Mouse (Mus musculus): Measurements from ENCODE around the gene Cplx3. TPM values are rescaled to one million over a fixed set of nuclear protein-coding genes. Genes with fewer than 3 reads are reported as not detected.

Gene Cplx3
- polyA plus RNA-seq, 1 experiment from 2014 or later: not detected

DNA sequence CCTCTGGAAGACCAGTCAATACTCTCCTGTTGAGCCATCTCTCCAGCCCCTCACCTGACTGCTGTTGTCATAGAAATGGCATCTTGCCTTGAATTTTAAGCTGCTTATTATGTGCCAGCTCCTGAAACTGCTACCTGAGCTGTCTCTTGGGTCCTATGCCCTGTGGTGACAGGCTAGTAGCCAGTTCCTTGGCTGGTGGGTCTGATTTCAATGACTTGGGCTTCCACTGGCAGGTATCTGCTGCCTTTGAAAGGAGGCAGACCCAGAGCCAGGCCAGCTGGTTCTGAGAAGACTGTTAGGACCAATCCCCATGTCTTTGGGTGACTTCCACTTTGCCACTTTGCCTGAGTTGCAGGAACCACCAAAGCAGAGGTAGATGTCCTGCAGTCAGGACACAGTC, 31.7 kb downstream of the Cplx3 start:
- peaks cover 52% of the 10 kb centered on the region for H3K36me3 ChIP-seq
- no peaks in the 10 kb centered on the region for H3K27me3 ChIP-seq (replicated peaks)
- peaks cover 2% of the 10 kb centered on the region; the same call in 1 of the 2 replicates for H3K4me1 ChIP-seq
- no peak overlapping the region for H3K27ac ChIP-seq (replicated peaks)
- H3K4me3 ChIP-seq: no peak overlapping the region
- no peak for ATAC-seq (ENCODE audit: extremely low read depth, insufficient number of reproducible peaks, low FRiP score, low TSS enrichment)
- no peak overlapping the region for H3K4me2 ChIP-seq
- H3K9ac ChIP-seq: no peak overlapping the region
- H3K9me3 ChIP-seq: no peaks in the 10 kb centered on the region

DNA sequence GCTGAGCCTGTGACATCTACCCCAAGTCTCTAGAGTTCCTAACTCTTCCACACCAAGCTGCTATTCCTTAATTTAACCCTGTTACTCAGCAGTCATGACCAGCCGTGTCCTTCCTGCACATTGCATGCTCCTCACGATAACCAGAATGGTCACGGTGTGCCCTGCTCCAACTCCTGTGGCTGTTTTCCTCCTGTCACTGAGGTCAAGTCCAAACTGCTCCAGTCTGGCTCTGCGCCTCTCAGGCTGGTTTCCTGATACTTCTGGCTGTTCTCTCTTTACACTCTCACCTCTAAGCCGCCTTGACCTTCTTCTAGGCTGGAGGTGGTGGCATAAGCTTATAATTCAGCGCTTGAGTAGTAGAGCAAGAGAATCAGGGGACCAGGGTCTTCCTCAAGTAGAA, 37.6 kb downstream of the Cplx3 start:
- H3K4me3 ChIP-seq: no peak overlapping the region
- no peak overlapping the region for H3K9ac ChIP-seq
- no peak for ATAC-seq (ENCODE audit: extremely low read depth, insufficient number of reproducible peaks, low FRiP score, low TSS enrichment)
- peaks cover 21% of the 10 kb centered on the region for H3K4me1 ChIP-seq
- peaks cover 43% of the 10 kb centered on the region for H3K36me3 ChIP-seq
- H3K27ac ChIP-seq (replicated peaks): peak overlapping the region; percentile 53
- no peaks in the 10 kb centered on the region for H3K9me3 ChIP-seq
- no peak overlapping the region for H3K4me2 ChIP-seq
- H3K27me3 ChIP-seq (replicated peaks): no peaks in the 10 kb centered on the region
- WGBS: 73% methylated on average over 6 of the region's 6 CpGs

DNA sequence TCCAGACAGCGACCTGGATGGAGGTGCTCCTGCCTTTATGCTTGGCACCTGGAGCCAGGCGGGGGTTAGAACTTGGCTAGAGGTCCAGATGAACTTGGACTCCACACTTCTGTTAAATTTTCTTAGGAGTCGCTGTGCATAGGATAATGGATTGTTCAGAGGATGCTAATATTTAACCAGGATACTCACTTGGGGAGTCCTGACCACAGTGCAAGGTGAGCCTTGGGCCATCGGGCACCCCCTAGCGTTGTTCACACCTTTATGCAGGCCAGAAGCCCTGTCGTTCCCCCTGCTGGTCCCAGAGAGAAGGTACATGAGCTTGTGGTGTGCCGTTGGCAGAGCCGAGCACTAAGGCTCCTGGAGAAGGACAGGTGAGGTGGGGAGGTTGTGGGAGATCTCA, 39.2 kb downstream of the Cplx3 start:
- Histone ChIP-seq H3K27ac (replicated peaks) (no peak overlapping the region), H3K4me1 (peaks cover 37% of the 10 kb centered on the region), H3K9me3 (no peaks in the 10 kb centered on the region), H3K27me3 (replicated peaks) (no peaks in the 10 kb centered on the region), H3K4me2 (no peak overlapping the region), H3K9ac (no peak overlapping the region), H3K4me3 (no peak overlapping the region), H3K36me3 (peaks cover 37% of the 10 kb centered on the region)
- WGBS: 53% methylated on average over 8 of the region's 8 CpGs
- ATAC-seq (ENCODE audit: extremely low read depth, insufficient number of reproducible peaks, low FRiP score, low TSS enrichment): no peak

DNA sequence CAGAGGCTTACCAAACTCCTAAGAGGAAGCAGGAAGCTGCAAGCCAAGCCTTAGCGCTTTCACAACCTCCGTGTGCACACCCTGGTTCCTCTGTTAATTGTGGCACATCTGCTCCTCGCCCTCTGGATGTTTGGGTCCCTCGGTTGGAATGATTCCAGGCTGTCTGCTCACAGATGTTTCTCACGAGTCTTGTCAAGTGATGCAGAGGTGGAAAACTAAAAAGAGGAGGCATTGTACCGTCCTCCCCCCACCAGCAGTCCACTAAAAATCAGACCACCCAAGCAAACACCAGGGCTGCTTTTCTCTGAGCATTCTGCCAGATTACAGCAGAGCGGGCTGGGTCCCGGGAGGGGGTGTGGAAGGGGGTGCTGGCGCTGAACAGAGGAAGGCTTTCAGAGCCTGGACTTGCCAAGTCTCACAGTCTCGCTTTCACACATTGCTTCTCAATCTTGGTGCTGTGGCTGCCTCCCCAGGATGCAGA, 40.3 kb downstream of the Cplx3 start:
- Histone ChIP-seq H3K4me3 (no peak overlapping the region), H3K4me2 (peak overlapping the region; percentile 27), H3K27ac (replicated peaks) (0 out of 2 replicates have a peak overlapping the region, but pooled peaks have one; percentile 14), H3K4me1 (peaks cover 44% of the 10 kb centered on the region), H3K9me3 (no peaks in the 10 kb centered on the region), H3K9ac (peak overlapping the region; percentile 62), H3K27me3 (replicated peaks) (no peaks in the 10 kb centered on the region), H3K36me3 (peaks cover 28% of the 10 kb centered on the region)
- WGBS: 32% methylated on average over 10 of the region's 10 CpGs
- no peak for ATAC-seq (ENCODE audit: extremely low read depth, insufficient number of reproducible peaks, low FRiP score, low TSS enrichment)

DNA sequence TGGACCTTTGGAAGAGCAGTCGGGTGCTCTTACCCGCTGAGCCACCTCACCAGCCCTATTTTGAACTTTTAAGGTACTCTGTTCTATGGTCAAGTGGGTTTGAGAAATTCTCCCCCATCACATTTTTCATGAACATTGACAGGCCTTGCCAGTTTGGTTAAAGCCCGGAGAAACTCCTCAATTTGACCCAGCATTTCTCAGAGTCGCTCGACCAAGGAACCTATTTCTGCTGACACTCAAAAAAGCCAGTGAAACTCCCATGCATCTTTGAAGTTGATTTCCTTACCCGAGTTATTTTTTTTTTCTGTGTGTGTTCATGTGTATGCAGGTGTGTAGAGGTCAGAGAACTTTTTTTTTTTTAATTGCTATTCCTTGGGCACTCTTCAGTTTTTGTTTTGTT, 41.5 kb downstream of the Cplx3 start:
- Histone ChIP-seq H3K36me3 (peaks cover 16% of the 10 kb centered on the region), H3K27me3 (replicated peaks) (no peaks in the 10 kb centered on the region), H3K4me2 (no peak overlapping the region), H3K27ac (replicated peaks) (no peak overlapping the region), H3K9ac (no peak overlapping the region), H3K4me3 (no peak overlapping the region), H3K4me1 (peaks cover 49% of the 10 kb centered on the region), H3K9me3 (no peaks in the 10 kb centered on the region)
- no peak for ATAC-seq (ENCODE audit: extremely low read depth, insufficient number of reproducible peaks, low FRiP score, low TSS enrichment)
- WGBS: 87% methylated on average over 6 of the region's 6 CpGs

DNA sequence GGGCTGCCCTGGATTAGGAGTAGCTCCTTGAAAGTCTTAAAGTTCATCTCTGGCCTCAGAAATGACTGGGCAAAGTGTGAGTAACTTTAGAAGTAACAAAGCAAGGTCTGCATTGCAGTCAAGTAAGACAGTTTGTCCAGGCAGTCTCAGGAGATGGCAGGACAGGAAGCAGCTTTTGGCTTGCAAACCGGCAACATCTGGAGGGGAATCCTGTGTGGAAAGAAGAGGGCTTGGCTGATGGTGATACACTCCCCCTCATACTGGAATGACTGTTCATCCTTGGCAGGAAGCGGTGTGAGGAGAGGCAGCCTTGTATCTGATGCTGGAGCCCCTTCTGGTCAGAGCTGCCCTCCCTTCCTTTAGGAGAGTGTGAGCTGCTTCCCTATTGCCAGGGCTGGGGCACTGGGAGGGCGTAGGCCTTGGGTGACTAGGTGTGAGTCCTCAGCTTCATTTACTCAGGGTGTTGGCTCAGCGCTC, 43.1 kb downstream of the Cplx3 start:
- Histone ChIP-seq H3K36me3 (no peaks in the 10 kb centered on the region), H3K9ac (peak overlapping the region; percentile 65), H3K27me3 (replicated peaks) (no peaks in the 10 kb centered on the region), H3K4me2 (peak overlapping the region; percentile 94), H3K27ac (replicated peaks) (peak overlapping the region; percentile 61), H3K4me1 (peaks cover 49% of the 10 kb centered on the region), H3K4me3 (no peak overlapping the region), H3K9me3 (no peaks in the 10 kb centered on the region)
- ATAC-seq (ENCODE audit: extremely low read depth, insufficient number of reproducible peaks, low FRiP score, low TSS enrichment): no peak
- 52% methylated on average over 4 of the region's 4 CpGs for WGBS

DNA sequence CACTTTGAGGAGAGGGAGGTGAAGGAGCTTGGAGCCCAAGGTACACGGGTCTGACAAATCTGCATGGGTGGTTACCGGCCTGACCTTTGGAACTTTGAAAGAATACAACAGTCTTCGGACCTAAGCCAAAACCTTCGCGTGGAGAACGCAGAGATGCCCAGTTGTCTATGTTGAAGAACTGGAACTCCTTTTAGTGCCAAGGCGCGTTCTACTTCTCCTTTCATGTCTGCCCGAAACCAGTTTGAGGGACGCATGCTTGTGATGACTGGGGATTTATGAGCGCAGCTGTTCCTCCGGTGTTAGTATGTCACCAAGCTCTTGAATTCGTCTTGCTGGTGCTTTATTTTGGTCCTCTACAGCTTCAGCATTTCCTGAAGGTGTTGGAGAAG, 44.4 kb downstream of the Cplx3 start:
- no peak for ATAC-seq (ENCODE audit: extremely low read depth, insufficient number of reproducible peaks, low FRiP score, low TSS enrichment)
- H3K9ac ChIP-seq: peak overlapping the region; percentile 88
- 79% methylated on average over 13 of the region's 13 CpGs for WGBS
- H3K4me3 ChIP-seq: peak overlapping the region; percentile 80
- H3K27me3 ChIP-seq (replicated peaks): no peaks in the 10 kb centered on the region
- H3K4me2 ChIP-seq: peak overlapping the region; percentile 94
- peaks cover 45% of the 10 kb centered on the region for H3K4me1 ChIP-seq
- no peaks in the 10 kb centered on the region for H3K9me3 ChIP-seq
- H3K36me3 ChIP-seq: no peaks in the 10 kb centered on the region
- H3K27ac ChIP-seq (replicated peaks): 0 out of 2 replicates have a peak overlapping the region, but pooled peaks have one; percentile 15

DNA sequence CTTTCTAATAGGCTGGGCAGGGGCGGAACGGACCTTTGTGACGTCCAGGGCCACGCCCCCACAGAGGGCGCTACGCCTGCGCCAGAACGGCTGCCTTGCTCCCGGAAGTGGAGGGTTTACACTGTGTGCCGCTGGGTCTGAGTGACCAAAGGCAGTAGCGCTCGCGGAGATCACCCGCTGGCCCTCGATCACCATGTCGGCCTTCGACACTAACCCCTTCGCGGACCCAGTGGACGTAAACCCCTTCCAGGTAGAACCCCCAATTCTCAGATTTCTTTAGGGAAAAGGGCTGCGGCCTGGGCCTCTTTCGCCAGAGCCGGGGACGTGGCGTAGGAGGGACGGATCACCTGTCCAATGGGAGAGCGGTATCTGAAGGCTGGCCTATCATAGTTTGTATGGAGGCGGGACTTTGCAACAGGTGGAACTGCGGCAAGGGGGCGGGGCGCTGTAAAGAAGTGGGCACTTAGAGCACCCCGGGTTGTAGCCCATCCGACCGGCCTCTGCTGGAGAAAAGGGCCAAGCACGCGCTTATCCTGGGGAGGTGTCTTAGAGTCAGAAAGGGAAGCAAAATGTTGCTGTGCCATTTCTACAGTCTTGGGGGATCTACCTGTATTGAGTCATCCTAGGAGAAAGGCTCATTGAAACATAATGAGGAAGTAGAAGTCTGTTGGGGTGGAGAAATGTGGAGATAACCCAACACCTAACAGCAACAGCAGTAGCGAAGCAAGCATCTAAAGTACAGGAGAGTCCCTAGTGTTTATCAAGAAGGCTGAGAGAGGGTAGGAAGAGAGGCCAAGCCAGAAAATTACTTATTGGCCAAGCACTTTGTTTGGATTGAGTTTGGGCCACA, 45.0 kb downstream of the Cplx3 start, which contains the start of gene Scamp2:
Scamp2 (plus strand) TSS at position 83 of the 850 bp plus-strand sequence.
- WGBS: 1% methylated on average over 37 of the region's 37 CpGs
- no peaks in the 10 kb centered on the region for H3K27me3 ChIP-seq (replicated peaks)
- H3K9ac ChIP-seq: peak within 1 kb of the TSS; percentile 88
- H3K4me2 ChIP-seq: peak within 1 kb of the TSS; percentile 94
- ATAC-seq (ENCODE audit: extremely low read depth, insufficient number of reproducible peaks, low FRiP score, low TSS enrichment): peak; percentile 98
- H3K4me1 ChIP-seq: peaks cover 42% of the 10 kb centered on the region
- H3K4me3 ChIP-seq: peak within 1 kb of the TSS; percentile 80
- H3K36me3 ChIP-seq: no peaks in the 10 kb centered on the region
- peak within 1 kb of the TSS; percentile 74 for H3K27ac ChIP-seq (replicated peaks)
- H3K9me3 ChIP-seq: no peaks in the 10 kb centered on the region

DNA sequence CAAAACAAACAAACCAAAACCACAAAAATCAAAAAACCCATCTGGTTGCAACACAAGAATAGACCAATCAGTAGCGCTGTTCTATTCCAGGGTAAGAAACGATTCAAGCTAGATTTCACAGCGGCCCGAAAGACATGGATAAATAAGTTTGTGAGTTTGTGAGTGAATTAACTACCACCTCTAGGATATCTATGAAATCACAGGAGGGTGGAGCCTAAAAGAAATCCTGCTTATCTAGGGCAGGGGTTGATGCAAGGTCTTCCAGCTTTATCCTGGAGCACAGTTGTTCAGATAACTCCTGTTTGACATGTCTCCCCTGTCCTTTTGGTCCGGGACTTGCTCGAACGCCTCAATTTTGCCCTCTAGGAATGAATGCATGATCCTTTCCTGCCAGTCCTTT, 45.8 kb downstream of the Cplx3 start:
- H3K36me3 ChIP-seq: no peaks in the 10 kb centered on the region
- no peak for ATAC-seq (ENCODE audit: extremely low read depth, insufficient number of reproducible peaks, low FRiP score, low TSS enrichment)
- H3K4me3 ChIP-seq: peak overlapping the region; percentile 80
- peak overlapping the region; percentile 94 for H3K4me2 ChIP-seq
- H3K9ac ChIP-seq: peak overlapping the region; percentile 88
- H3K4me1 ChIP-seq: peaks cover 33% of the 10 kb centered on the region
- 25% methylated on average over 7 of the region's 7 CpGs for WGBS
- H3K27me3 ChIP-seq (replicated peaks): no peaks in the 10 kb centered on the region
- H3K27ac ChIP-seq (replicated peaks): peak overlapping the region; percentile 74
- no peaks in the 10 kb centered on the region for H3K9me3 ChIP-seq

DNA sequence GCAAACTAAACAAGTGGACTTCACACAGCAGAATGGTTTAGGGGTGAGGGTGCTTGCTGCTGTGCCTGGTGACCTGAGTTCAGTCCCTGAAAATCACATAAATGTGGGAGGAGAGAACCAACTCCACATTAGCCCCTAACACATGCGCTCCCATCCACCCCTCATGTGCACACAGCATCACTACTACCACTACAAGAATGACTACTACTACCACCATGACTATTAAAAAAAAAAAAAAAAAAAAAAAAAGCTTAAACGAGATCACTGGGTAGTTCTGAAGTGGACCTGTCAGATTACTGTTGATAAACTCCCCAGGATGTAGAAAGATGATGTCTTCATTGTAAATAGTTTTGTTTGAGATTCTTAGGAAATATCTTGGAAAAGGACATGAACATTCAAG, 46.5 kb downstream of the Cplx3 start:
- ATAC-seq (ENCODE audit: extremely low read depth, insufficient number of reproducible peaks, low FRiP score, low TSS enrichment): no peak

DNA sequence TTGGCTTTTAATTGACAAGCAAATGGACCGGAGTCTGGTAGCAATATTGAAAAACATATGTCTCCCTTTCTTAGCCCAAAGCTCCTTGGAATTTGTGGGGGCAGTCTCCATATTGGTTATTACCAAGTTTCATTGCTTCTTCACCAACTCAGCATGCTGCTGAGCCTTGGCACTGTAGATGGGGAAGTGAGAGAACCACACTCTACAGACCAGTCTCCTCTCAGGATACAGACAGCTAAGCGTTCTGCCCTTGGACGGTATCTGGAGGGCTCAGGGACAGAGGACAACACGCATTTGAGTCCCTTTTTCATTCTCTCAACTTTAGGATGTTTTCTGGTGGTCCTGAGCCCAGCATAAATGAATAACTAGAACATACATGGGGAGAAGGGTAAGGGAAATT, 47.5 kb downstream of the Cplx3 start:
- Histone ChIP-seq H3K4me2 (no peak overlapping the region), H3K36me3 (no peaks in the 10 kb centered on the region), H3K9me3 (no peaks in the 10 kb centered on the region), H3K27me3 (replicated peaks) (no peaks in the 10 kb centered on the region), H3K4me3 (no peak overlapping the region), H3K9ac (no peak overlapping the region), H3K27ac (replicated peaks) (no peak overlapping the region), H3K4me1 (peaks cover 29% of the 10 kb centered on the region)
- whole genome bisulfite sequencing: 78% methylated on average over 4 of the region's 4 CpGs
- no peak for ATAC-seq (ENCODE audit: extremely low read depth, insufficient number of reproducible peaks, low FRiP score, low TSS enrichment)

More for the DNA sequence above, 46.5 kb downstream of the Cplx3 start:
- Histone ChIP-seq H3K9ac (no peak overlapping the region), H3K4me2 (no peak overlapping the region), H3K4me1 (peaks cover 32% of the 10 kb centered on the region), H3K36me3 (no peaks in the 10 kb centered on the region), H3K27me3 (replicated peaks) (no peaks in the 10 kb centered on the region), H3K9me3 (no peaks in the 10 kb centered on the region), H3K27ac (replicated peaks) (no peak overlapping the region), H3K4me3 (no peak overlapping the region)
- WGBS: 54% methylated on average over 2 of the region's 2 CpGs
